Mouse (Mus musculus): ENCODE measurements at regions not wholly inside any gene's neighbourhood (a gene's known extent, or its start where the extent isn't known, plus 50 kb on each side); places are given as distances from the start of the nearest gene placed in this dataset.

DNA sequence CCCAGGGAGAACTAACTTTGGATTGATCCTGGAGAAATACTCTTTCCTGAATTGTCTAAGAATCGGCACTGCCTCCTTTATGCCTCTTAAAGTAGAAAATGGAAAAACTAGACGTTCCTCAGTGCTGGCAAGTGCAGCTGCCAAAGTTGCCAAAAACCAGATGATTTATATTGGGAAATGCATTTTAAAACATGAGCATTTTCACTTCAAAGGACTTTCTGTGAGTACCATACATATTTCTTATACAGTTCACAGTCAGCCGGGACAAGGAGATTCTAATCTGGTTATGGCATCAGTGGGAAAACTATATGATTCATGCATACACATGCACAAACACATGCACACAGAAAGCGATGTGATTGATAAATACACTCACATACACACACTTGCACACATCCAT, 315.6 kb upstream of the Tenm3 start:
- H3K9me3 ChIP-seq (replicated peaks; ENCODE audit: control insufficient read depth, insufficient read depth, low read length, poor library complexity, severe bottlenecking), result no peaks in the 10 kb centered on the region
- H3K27me3 ChIP-seq (ENCODE audit: control insufficient read depth, insufficient read depth, low read length, poor library complexity, severe bottlenecking), result no peaks in the 10 kb centered on the region
- TF ChIP-seq EP300 (IDR thresholded peaks at IDR 0.05; ENCODE audit: insufficient read depth, low read depth, low read length) (no peak), POLR2A (IDR thresholded peaks at IDR 0.05; ENCODE audit: insufficient read depth, low read length) (no peak), CTCF (IDR thresholded peaks at IDR 0.05; ENCODE audit: low read depth, low read length) (no peak)
- no peaks in the 10 kb centered on the region for H3K36me3 ChIP-seq (ENCODE audit: control insufficient read depth, insufficient read depth, low read length, poor library complexity, severe bottlenecking)
- no peaks in the 10 kb centered on the region for H3K4me1 ChIP-seq (ENCODE audit: control insufficient read depth, insufficient read depth, low read length)
- no peak overlapping the region for H3K27ac ChIP-seq (ENCODE audit: insufficient read depth, low read length)
- no peak overlapping the region for H3K9ac ChIP-seq (ENCODE audit: low read depth, poor library complexity, severe bottlenecking)
- no peak overlapping the region for H3K4me3 ChIP-seq (ENCODE audit: low read depth, low read length)

DNA sequence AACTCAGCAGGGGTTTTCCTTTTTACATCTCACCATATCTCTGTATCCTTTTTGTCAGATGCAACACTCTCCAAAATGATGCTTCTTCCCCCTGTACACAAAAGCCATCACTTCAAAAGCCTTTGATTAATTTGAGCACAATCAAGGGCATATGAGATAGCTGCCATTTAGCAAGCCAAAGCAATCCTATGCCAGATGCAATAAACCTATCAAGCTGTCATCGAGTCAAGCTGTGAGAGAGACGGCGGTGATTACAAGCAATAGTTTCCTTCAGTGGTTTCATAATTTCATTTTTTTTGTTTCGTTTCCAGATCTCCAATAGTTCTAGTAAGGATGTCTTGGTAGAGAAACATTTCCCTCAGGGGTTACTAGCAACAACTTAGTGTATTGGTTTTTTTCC, 314.4 kb upstream of the Tenm3 start:
- no peaks in the 10 kb centered on the region for H3K4me1 ChIP-seq (ENCODE audit: control insufficient read depth, insufficient read depth, low read length)
- no peaks in the 10 kb centered on the region for H3K27me3 ChIP-seq (ENCODE audit: control insufficient read depth, insufficient read depth, low read length, poor library complexity, severe bottlenecking)
- H3K36me3 ChIP-seq (ENCODE audit: control insufficient read depth, insufficient read depth, low read length, poor library complexity, severe bottlenecking), result no peaks in the 10 kb centered on the region
- H3K4me3 ChIP-seq (ENCODE audit: low read depth, low read length), result no peak overlapping the region
- H3K27ac ChIP-seq (ENCODE audit: insufficient read depth, low read length), result no peak overlapping the region
- H3K9me3 ChIP-seq (replicated peaks; ENCODE audit: control insufficient read depth, insufficient read depth, low read length, poor library complexity, severe bottlenecking), result no peaks in the 10 kb centered on the region
- H3K9ac ChIP-seq (ENCODE audit: low read depth, poor library complexity, severe bottlenecking), result no peak overlapping the region
- TF ChIP-seq EP300 (IDR thresholded peaks at IDR 0.05; ENCODE audit: insufficient read depth, low read depth, low read length), result no peak
- TF ChIP-seq POLR2A (IDR thresholded peaks at IDR 0.05; ENCODE audit: insufficient read depth, low read length), result no peak
- TF ChIP-seq CTCF (IDR thresholded peaks at IDR 0.05; ENCODE audit: low read depth, low read length), result no peak

DNA sequence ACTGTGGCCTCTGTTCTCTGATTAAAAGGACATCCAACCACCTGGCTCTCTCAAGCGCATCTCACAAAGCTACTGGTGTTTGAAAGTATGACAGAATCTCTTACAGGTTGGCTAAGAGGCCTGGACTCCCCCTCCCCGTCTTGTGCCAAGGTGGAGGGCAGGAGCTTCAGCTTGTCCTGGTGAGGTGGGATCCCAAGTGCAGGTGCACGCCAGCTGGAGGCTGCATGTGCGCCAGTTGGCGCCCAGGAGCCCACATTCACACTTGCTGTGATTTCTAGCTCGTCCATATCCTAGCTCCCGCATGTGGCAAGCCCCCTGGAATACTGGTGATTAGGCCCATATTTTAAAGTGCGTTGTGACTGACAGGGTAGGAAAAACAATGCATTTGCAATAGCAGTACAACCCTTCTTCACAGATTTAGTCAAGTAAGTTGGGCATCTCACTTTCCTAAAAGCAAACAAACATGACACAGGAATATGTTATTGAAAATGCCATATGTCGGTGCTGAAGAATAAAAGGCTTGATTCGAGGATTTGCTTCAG, 292.8 kb upstream of the Tenm3 start:
- H3K27ac ChIP-seq (ENCODE audit: insufficient read depth, low read length), result no peak overlapping the region
- no peak for TF ChIP-seq POLR2A (IDR thresholded peaks at IDR 0.05; ENCODE audit: insufficient read depth, low read length)
- TF ChIP-seq EP300 (IDR thresholded peaks at IDR 0.05; ENCODE audit: insufficient read depth, low read depth, low read length), result no peak
- no peak for TF ChIP-seq CTCF (IDR thresholded peaks at IDR 0.05; ENCODE audit: low read depth, low read length)
- H3K36me3 ChIP-seq (ENCODE audit: control insufficient read depth, insufficient read depth, low read length, poor library complexity, severe bottlenecking), result no peaks in the 10 kb centered on the region

DNA sequence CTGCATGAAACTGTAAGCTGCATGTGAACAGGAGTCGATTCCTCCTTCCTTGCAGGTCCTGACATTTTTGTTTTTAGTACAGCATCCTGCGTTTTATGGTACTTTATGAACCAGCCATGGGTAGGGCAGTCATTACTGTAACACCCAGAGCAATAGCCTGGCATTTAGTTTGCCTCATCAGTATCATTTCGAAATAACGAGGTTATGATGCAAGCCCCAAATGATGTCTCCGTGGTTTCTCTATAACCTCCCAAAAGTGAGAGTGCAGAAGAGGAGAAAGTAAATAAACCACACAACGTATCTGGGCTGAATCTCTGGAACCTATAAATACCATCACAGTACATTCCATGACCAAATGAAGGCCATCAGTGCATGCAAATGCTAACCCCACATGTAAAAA, 265.3 kb upstream of the Tenm3 start:
- no peaks in the 10 kb centered on the region for H3K4me1 ChIP-seq (ENCODE audit: control insufficient read depth, insufficient read depth, low read length)
- no peak overlapping the region for H3K9ac ChIP-seq (ENCODE audit: low read depth, poor library complexity, severe bottlenecking)
- H3K27ac ChIP-seq (ENCODE audit: insufficient read depth, low read length), result no peak overlapping the region
- no peak overlapping the region for H3K4me3 ChIP-seq (ENCODE audit: low read depth, low read length)
- no peaks in the 10 kb centered on the region for H3K36me3 ChIP-seq (ENCODE audit: control insufficient read depth, insufficient read depth, low read length, poor library complexity, severe bottlenecking)
- H3K9me3 ChIP-seq (replicated peaks; ENCODE audit: control insufficient read depth, insufficient read depth, low read length, poor library complexity, severe bottlenecking), result no peaks in the 10 kb centered on the region
- peaks cover 1% of the 10 kb centered on the region; the same call in 1 of the 2 replicates for H3K27me3 ChIP-seq (ENCODE audit: control insufficient read depth, insufficient read depth, low read length, poor library complexity, severe bottlenecking)
- TF ChIP-seq EP300 (IDR thresholded peaks at IDR 0.05; ENCODE audit: insufficient read depth, low read depth, low read length) (no peak), POLR2A (IDR thresholded peaks at IDR 0.05; ENCODE audit: insufficient read depth, low read length) (no peak), CTCF (IDR thresholded peaks at IDR 0.05; ENCODE audit: low read depth, low read length) (no peak)

More for the DNA sequence above, 292.8 kb upstream of the Tenm3 start:
- H3K9ac ChIP-seq (ENCODE audit: low read depth, poor library complexity, severe bottlenecking), result no peak overlapping the region
- no peaks in the 10 kb centered on the region for H3K27me3 ChIP-seq (ENCODE audit: control insufficient read depth, insufficient read depth, low read length, poor library complexity, severe bottlenecking)
- H3K9me3 ChIP-seq (replicated peaks; ENCODE audit: control insufficient read depth, insufficient read depth, low read length, poor library complexity, severe bottlenecking), result no peaks in the 10 kb centered on the region
- H3K4me1 ChIP-seq (ENCODE audit: control insufficient read depth, insufficient read depth, low read length), result no peaks in the 10 kb centered on the region
- no peak overlapping the region for H3K4me3 ChIP-seq (ENCODE audit: low read depth, low read length)

DNA sequence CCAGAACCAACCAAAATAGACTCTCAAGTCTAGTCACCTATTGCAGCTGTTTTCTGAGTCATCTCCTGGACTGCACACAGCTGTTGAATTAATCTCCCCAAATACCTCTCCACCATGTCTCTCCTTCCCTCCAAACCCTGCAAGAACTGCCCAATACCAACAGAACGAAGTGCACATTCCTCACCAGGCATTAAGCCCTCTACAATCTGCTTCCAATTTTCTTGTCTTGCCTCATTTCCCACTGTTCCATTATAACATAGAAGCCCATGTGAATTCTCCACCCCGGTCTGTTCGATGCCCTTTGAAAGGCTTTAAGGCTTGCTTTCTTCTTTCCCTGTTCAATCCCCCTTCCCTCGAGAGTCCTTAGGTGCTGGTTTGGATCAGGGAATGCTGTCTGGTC, 264.9 kb upstream of the Tenm3 start:
- no peak overlapping the region for H3K4me3 ChIP-seq (ENCODE audit: low read depth, low read length)
- H3K27me3 ChIP-seq (ENCODE audit: control insufficient read depth, insufficient read depth, low read length, poor library complexity, severe bottlenecking), result peaks cover 1% of the 10 kb centered on the region; the same call in 1 of the 2 replicates
- H3K9me3 ChIP-seq (replicated peaks; ENCODE audit: control insufficient read depth, insufficient read depth, low read length, poor library complexity, severe bottlenecking), result no peaks in the 10 kb centered on the region
- H3K9ac ChIP-seq (ENCODE audit: low read depth, poor library complexity, severe bottlenecking), result no peak overlapping the region
- no peak overlapping the region for H3K27ac ChIP-seq (ENCODE audit: insufficient read depth, low read length)
- no peaks in the 10 kb centered on the region for H3K4me1 ChIP-seq (ENCODE audit: control insufficient read depth, insufficient read depth, low read length)
- no peak for TF ChIP-seq CTCF (IDR thresholded peaks at IDR 0.05; ENCODE audit: low read depth, low read length)
- no peak for TF ChIP-seq EP300 (IDR thresholded peaks at IDR 0.05; ENCODE audit: insufficient read depth, low read depth, low read length)
- TF ChIP-seq POLR2A (IDR thresholded peaks at IDR 0.05; ENCODE audit: insufficient read depth, low read length), result no peak
- H3K36me3 ChIP-seq (ENCODE audit: control insufficient read depth, insufficient read depth, low read length, poor library complexity, severe bottlenecking), result no peaks in the 10 kb centered on the region

DNA sequence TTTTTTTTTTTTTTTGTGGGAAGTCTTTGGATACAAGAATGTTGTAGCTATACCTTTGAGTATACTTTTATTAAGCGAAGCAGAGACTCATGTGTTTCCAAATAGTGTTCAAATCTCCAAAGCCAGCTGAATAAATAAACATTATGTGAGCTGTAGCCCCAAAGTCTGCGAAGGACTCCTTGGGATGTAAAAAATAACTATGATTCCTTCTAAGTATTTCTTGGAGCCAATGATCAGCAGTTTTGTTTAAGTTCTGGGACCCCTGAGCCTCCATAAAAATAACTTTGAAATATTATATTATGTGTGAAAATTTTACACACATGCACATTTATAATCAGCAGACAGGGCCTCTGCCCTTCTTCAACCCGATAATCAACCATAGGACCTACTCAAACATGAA, 262.8 kb upstream of the Tenm3 start:
- H3K9me3 ChIP-seq (replicated peaks; ENCODE audit: control insufficient read depth, insufficient read depth, low read length, poor library complexity, severe bottlenecking), result no peaks in the 10 kb centered on the region
- no peak overlapping the region for H3K27ac ChIP-seq (ENCODE audit: insufficient read depth, low read length)
- TF ChIP-seq POLR2A (IDR thresholded peaks at IDR 0.05; ENCODE audit: insufficient read depth, low read length) (no peak), EP300 (IDR thresholded peaks at IDR 0.05; ENCODE audit: insufficient read depth, low read depth, low read length) (no peak), CTCF (IDR thresholded peaks at IDR 0.05; ENCODE audit: low read depth, low read length) (no peak)
- H3K36me3 ChIP-seq (ENCODE audit: control insufficient read depth, insufficient read depth, low read length, poor library complexity, severe bottlenecking), result no peaks in the 10 kb centered on the region
- 0 out of 2 replicates have a peak, but pooled peaks cover 1% of the 10 kb centered on the region for H3K27me3 ChIP-seq (ENCODE audit: control insufficient read depth, insufficient read depth, low read length, poor library complexity, severe bottlenecking)
- no peaks in the 10 kb centered on the region for H3K4me1 ChIP-seq (ENCODE audit: control insufficient read depth, insufficient read depth, low read length)
- no peak overlapping the region for H3K9ac ChIP-seq (ENCODE audit: low read depth, poor library complexity, severe bottlenecking)
- H3K4me3 ChIP-seq (ENCODE audit: low read depth, low read length), result no peak overlapping the region
